Mouse (Mus musculus) neural tube, embryonic 13.5 days (tissue): ENCODE measurements around the gene Ppm1a. TPM values are rescaled to one million over a fixed set of nuclear protein-coding genes. Genes with fewer than 3 reads are reported as not detected.
"Not testable (repeated sequence)": the region's sequence is repeated elsewhere in the genome, so short reads cannot be mapped to it uniquely, and the experiment has no call there.

ENCODE experiments used
- ATAC-seq: fragments of 200-750 bp; cut with Nextera tagmentation; 2 replicates; pipeline ENCODE4 v1.8.0; 2017; ENCODE audit warnings: low read depth, mild to moderate bottlenecking, moderate TSS enrichment, moderate library complexity
- H3K27ac ChIP-seq: fragments of 300-500 bp; sonication (generic); replicated peaks from 2 replicates; pipeline ENCODE4 v1.5.1; 2015; ENCODE audit warnings: moderate library complexity, mild to moderate bottlenecking, inconsistent platforms
- H3K27me3 ChIP-seq: fragments of 300-500 bp; sonication (generic); 2 replicates; pipeline ENCODE4 v1.6.1; 2015; ENCODE audit warnings: mild to moderate bottlenecking, inconsistent platforms
- H3K36me3 ChIP-seq: fragments of 300-500 bp; sonication (generic); 2 replicates; pipeline ENCODE4 v1.6.1; 2015; ENCODE audit warnings: mild to moderate bottlenecking, inconsistent platforms
- H3K4me1 ChIP-seq: fragments of 300-500 bp; sonication (generic); replicated peaks from 2 replicates; pipeline ENCODE4 v1.6.1; 2015; ENCODE audit warnings: inconsistent platforms
- H3K4me2 ChIP-seq: fragments of 300-500 bp; sonication (generic); 2 replicates; pipeline ENCODE4 v1.6.1; 2015; ENCODE audit warnings: inconsistent platforms, mild to moderate bottlenecking, moderate library complexity
- H3K4me3 ChIP-seq: fragments of 300-500 bp; sonication (generic); 2 replicates; pipeline ENCODE4 v1.5.1; 2015; ENCODE audit warnings: mild to moderate bottlenecking, inconsistent platforms
- H3K9ac ChIP-seq: fragments of 300-500 bp; sonication (generic); 2 replicates; pipeline ENCODE4 v1.6.1; 2015; ENCODE audit warnings: moderate library complexity, mild to moderate bottlenecking, inconsistent platforms
- H3K9me3 ChIP-seq: fragments of 300-500 bp; sonication (generic); 2 replicates; pipeline ENCODE4 v1.6.1; 2016; ENCODE audit warnings: inconsistent platforms
- WGBS: fragments of 180-500 bp; shearing (Covaris S2); methylation state at CpG from one replicate; pipeline ENCODE4 v1.1.7; 2015; 5-methylcytosine and 5-hydroxymethylcytosine counted together
- polyA plus RNA-seq: library from polyadenylated mRNA; unstranded; fragments of >200 nt; fragmentation: Nextera tagmentation; extraction: Ambion mirVana; gene quantifications from 2 replicates; pipeline ENCODE4 v1.2.1, GENCODE M21; 2015

Ppm1a gene
- polyA plus RNA-seq, 1 experiment from 2014 or later, result 77.2 TPM

GRCm38 (mm10) chr12:72763156-72763555, 5.9 kb downstream of the Ppm1a start:
- H3K9me3 ChIP-seq, result no peaks in the 10 kb centered on the region
- 0 out of 2 replicates have a peak overlapping the region, but pooled peaks have one; percentile 34 for H3K9ac ChIP-seq
- peak overlapping the region; percentile 82 for H3K4me2 ChIP-seq
- ATAC-seq, result no peak
- no peaks in the 10 kb centered on the region for H3K36me3 ChIP-seq
- 45% methylated on average over 1 of the region's 1 CpGs for WGBS
- H3K27me3 ChIP-seq, result no peaks in the 10 kb centered on the region
- H3K4me3 ChIP-seq, result peak overlapping the region; percentile 90
- peaks cover 37% of the 10 kb centered on the region for H3K4me1 ChIP-seq
- H3K27ac ChIP-seq, result no peak overlapping the region

GRCm38 (mm10) chr12:72767809-72768208, 10.6 kb downstream of the Ppm1a start:
- no peak overlapping the region for H3K27ac ChIP-seq
- ATAC-seq, result no peak
- peaks cover 6% of the 10 kb centered on the region for H3K36me3 ChIP-seq
- no peak overlapping the region for H3K4me2 ChIP-seq
- no peaks in the 10 kb centered on the region for H3K27me3 ChIP-seq
- peaks cover 29% of the 10 kb centered on the region for H3K4me1 ChIP-seq
- no peak overlapping the region for H3K9ac ChIP-seq
- H3K9me3 ChIP-seq, result no peaks in the 10 kb centered on the region
- WGBS, result 83% methylated on average over 6 of the region's 6 CpGs
- no peak overlapping the region for H3K4me3 ChIP-seq

GRCm38 (mm10) chr12:72768230-72768629, 11.0 kb downstream of the Ppm1a start:
- Histone ChIP-seq H3K36me3 (peaks cover 6% of the 10 kb centered on the region), H3K9ac (no peak overlapping the region), H3K4me1 (peaks cover 25% of the 10 kb centered on the region), H3K4me2 (no peak overlapping the region), H3K27me3 (no peaks in the 10 kb centered on the region), H3K4me3 (no peak overlapping the region), H3K9me3 (no peaks in the 10 kb centered on the region), H3K27ac (no peak overlapping the region)
- 89% methylated on average over 2 of the region's 2 CpGs for WGBS
- ATAC-seq, result no peak

GRCm38 (mm10) chr12:72769546-72770230, 12.4 kb downstream of the Ppm1a start:
- no peak overlapping the region for H3K27ac ChIP-seq
- no peak overlapping the region for H3K4me3 ChIP-seq
- H3K9ac ChIP-seq, result no peak overlapping the region
- no peak overlapping the region for H3K4me2 ChIP-seq
- WGBS, result 94% methylated on average over 5 of the region's 5 CpGs
- H3K9me3 ChIP-seq, result no peaks in the 10 kb centered on the region
- H3K36me3 ChIP-seq, result peaks cover 6% of the 10 kb centered on the region
- peaks cover 11% of the 10 kb centered on the region for H3K4me1 ChIP-seq
- no peaks in the 10 kb centered on the region for H3K27me3 ChIP-seq
- ATAC-seq, result no peak

- Histone ChIP-seq H3K36me3 (peaks cover 6% of the 10 kb centered on the region), H3K4me3 (no peak overlapping the region), H3K4me1 (peaks cover 11% of the 10 kb centered on the region), H3K4me2 (no peak overlapping the region), H3K27me3 (no peaks in the 10 kb centered on the region), H3K9ac (no peak overlapping the region), H3K9me3 (no peaks in the 10 kb centered on the region), H3K27ac (no peak overlapping the region)
- 99% methylated on average over 2 of the region's 2 CpGs for WGBS
- ATAC-seq, result no peak
These were observed 13.9 kb downstream of the Ppm1a start for GRCm38 (mm10) chr12:72771153-72771552.

GRCm38 (mm10) chr12:72771711-72772110, 14.5 kb downstream of the Ppm1a start:
- Histone ChIP-seq H3K36me3 (peaks cover 8% of the 10 kb centered on the region), H3K9me3 (no peaks in the 10 kb centered on the region), H3K4me1 (peaks cover 11% of the 10 kb centered on the region), H3K4me2 (no peak overlapping the region), H3K9ac (no peak overlapping the region), H3K4me3 (no peak overlapping the region), H3K27ac (no peak overlapping the region), H3K27me3 (no peaks in the 10 kb centered on the region)
- no peak for ATAC-seq
- 81% methylated on average over 3 of the region's 3 CpGs for whole genome bisulfite sequencing

- no peak for ATAC-seq
- 66% methylated on average over 7 of the region's 7 CpGs for WGBS
- Histone ChIP-seq H3K9ac (no peak overlapping the region), H3K4me1 (peaks cover 24% of the 10 kb centered on the region), H3K36me3 (peaks cover 8% of the 10 kb centered on the region), H3K27me3 (no peaks in the 10 kb centered on the region), H3K4me3 (no peak overlapping the region), H3K27ac (no peak overlapping the region), H3K4me2 (no peak overlapping the region), H3K9me3 (no peaks in the 10 kb centered on the region)
These were observed 16.7 kb downstream of the Ppm1a start for GRCm38 (mm10) chr12:72773921-72774320.

GRCm38 (mm10) chr12:72777244-72777643, 20.0 kb downstream of the Ppm1a start:
- Histone ChIP-seq H3K27me3 (no peaks in the 10 kb centered on the region), H3K9ac (no peak overlapping the region), H3K27ac (no peak overlapping the region), H3K9me3 (no peaks in the 10 kb centered on the region), H3K4me2 (no peak overlapping the region), H3K36me3 (0 out of 2 replicates have a peak, but pooled peaks cover 2% of the 10 kb centered on the region), H3K4me3 (no peak overlapping the region), H3K4me1 (peaks cover 13% of the 10 kb centered on the region)
- ATAC-seq, result no peak
- WGBS, result 87% methylated on average over 4 of the region's 4 CpGs

- Histone ChIP-seq H3K4me2 (no peak overlapping the region), H3K27me3 (no peaks in the 10 kb centered on the region), H3K4me1 (peaks cover 13% of the 10 kb centered on the region), H3K36me3 (peaks cover 20% of the 10 kb centered on the region), H3K9me3 (no peaks in the 10 kb centered on the region), H3K4me3 (no peak overlapping the region), H3K27ac (no peak overlapping the region), H3K9ac (no peak overlapping the region)
- no peak for ATAC-seq
- 92% methylated on average over 5 of the region's 5 CpGs for WGBS
These were observed 22.9 kb downstream of the Ppm1a start for GRCm38 (mm10) chr12:72780136-72780535.

- not testable (repeated sequence) for H3K9ac ChIP-seq, H3K27ac ChIP-seq, H3K27me3 ChIP-seq, ATAC-seq, H3K4me1 ChIP-seq, H3K9me3 ChIP-seq, H3K4me3 ChIP-seq, H3K4me2 ChIP-seq
- peaks cover 33% of the 10 kb centered on the region for H3K36me3 ChIP-seq
- 96% methylated on average over 4 of the region's 4 CpGs for WGBS
These were observed 25.5 kb downstream of the Ppm1a start for GRCm38 (mm10) chr12:72782786-72783185.

GRCm38 (mm10) chr12:72785183-72785930, 28.1 kb downstream of the Ppm1a start:
- peaks cover 33% of the 10 kb centered on the region for H3K36me3 ChIP-seq
- no peak for ATAC-seq
- H3K9ac ChIP-seq, result no peak overlapping the region
- no peak overlapping the region for H3K4me2 ChIP-seq
- H3K27me3 ChIP-seq, result no peaks in the 10 kb centered on the region
- H3K27ac ChIP-seq, result no peak overlapping the region
- H3K9me3 ChIP-seq, result no peaks in the 10 kb centered on the region
- no peak overlapping the region for H3K4me3 ChIP-seq
- WGBS, result 96% methylated on average over 6 of the region's 6 CpGs
- 0 out of 2 replicates have a peak, but pooled peaks cover 3% of the 10 kb centered on the region for H3K4me1 ChIP-seq

- 93% methylated on average over 5 of the region's 5 CpGs for WGBS
- H3K9me3 ChIP-seq, result no peaks in the 10 kb centered on the region
- no peak overlapping the region for H3K9ac ChIP-seq
These were observed 29.3 kb downstream of the Ppm1a start for GRCm38 (mm10) chr12:72786551-72786950.

More at GRCm38 (mm10) chr12:72786551-72786950, 29.3 kb downstream of the Ppm1a start:
- peaks cover 33% of the 10 kb centered on the region for H3K36me3 ChIP-seq
- H3K4me3 ChIP-seq, result no peak overlapping the region
- H3K4me1 ChIP-seq, result 0 out of 2 replicates have a peak, but pooled peaks cover 5% of the 10 kb centered on the region
- no peak for ATAC-seq
- H3K27me3 ChIP-seq, result no peaks in the 10 kb centered on the region
- H3K4me2 ChIP-seq, result no peak overlapping the region
- no peak overlapping the region for H3K27ac ChIP-seq
